Mouse (Mus musculus): Measurements from ENCODE around the gene Ewsr1. TPM values are rescaled to one million over a fixed set of nuclear protein-coding genes. Genes with fewer than 3 reads are reported as not detected.
A peak's percentile ranks its signal among the peaks of the same experiment; 100 is the strongest.
"Not testable (repeated sequence)": the region's sequence is repeated elsewhere in the genome, so short reads cannot be mapped to it uniquely, and the experiment has no call there.

Ewsr1 gene
- polyA plus RNA-seq, 1 experiment from 2014 or later: 670 TPM

DNA sequence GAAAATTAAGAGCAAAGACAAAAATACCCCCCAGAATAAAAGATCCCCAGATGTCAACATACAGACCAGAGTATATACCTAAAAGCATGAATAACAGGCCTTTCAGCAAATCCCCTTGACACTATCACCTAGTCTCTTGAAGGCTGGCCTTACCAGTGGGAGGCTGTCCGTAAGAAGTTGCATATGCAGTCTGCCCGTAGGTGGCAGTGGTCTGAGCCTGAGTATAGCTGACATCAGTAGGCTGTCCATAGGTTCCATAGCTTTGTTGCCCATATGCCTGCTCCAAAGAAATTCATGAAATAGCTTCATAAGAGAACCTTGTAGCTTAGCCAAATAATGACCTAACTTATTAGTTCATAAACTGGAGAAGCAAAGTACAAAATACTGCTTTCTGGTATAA is 7.4 kb downstream of the Ewsr1 start:
- Histone ChIP-seq H3K27ac (no peak overlapping the region), H3K4me1 (replicated peaks) (peaks cover 13% of the 10 kb centered on the region), H3K36me3 (peaks cover 54% of the 10 kb centered on the region), H3K27me3 (no peaks in the 10 kb centered on the region), H3K9me3 (no peaks in the 10 kb centered on the region), H3K9ac (no peak overlapping the region), H3K4me2 (no peak overlapping the region), H3K4me3 (no peak overlapping the region)
- ATAC-seq (ENCODE audit: low FRiP score): no peak
- 38% methylated on average over 2 of the region's 2 CpGs for WGBS

DNA sequence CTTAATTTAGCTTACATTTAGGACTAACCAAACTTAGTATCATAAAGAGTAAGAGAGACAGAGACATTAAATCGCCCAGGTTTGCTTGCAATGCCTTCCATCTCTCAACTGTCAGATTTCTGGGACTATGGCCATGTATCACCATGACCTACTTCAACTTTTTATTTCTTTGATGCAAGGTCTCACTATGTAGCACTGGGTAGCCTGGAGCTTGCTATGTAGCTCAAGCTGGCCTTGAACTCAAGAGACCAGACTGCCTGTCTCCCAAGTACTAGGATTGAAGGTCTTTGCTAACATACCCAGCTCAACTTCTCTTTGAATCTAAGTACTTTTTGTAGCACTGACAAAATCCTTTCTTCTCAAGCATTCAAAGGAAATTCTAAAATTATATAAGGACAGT is 9.9 kb downstream of the Ewsr1 start:
- no peaks in the 10 kb centered on the region for H3K4me1 ChIP-seq (replicated peaks)
- ATAC-seq (ENCODE audit: low FRiP score): no peak
- H3K9ac ChIP-seq: no peak overlapping the region
- H3K27me3 ChIP-seq: no peaks in the 10 kb centered on the region
- no peak overlapping the region for H3K4me3 ChIP-seq
- H3K4me2 ChIP-seq: no peak overlapping the region
- no peak overlapping the region for H3K27ac ChIP-seq
- 100% methylated on average over 1 of the region's 1 CpGs for WGBS
- no peaks in the 10 kb centered on the region for H3K9me3 ChIP-seq
- H3K36me3 ChIP-seq: peaks cover 79% of the 10 kb centered on the region

DNA sequence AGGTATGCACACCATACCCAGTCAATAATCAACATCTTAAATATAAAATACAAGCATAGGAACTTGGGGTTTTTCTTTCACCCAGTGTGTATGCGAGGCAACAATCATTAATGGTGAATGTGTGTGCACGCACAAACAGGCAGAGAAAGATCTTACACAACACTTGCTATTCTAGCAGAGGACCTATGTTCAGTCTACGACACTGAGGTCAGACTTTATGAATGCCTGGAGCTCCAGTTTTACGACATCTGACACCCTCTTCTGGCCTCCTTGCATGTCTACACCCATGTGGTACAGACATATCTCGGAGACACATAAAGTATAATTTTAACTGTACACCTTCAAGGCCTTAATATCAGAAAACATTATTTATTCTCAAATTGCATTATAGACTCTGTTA is 22.2 kb downstream of the Ewsr1 start:
- H3K4me3 ChIP-seq; H3K4me2 ChIP-seq; ATAC-seq (ENCODE audit: low FRiP score); H3K4me1 ChIP-seq (replicated peaks); H3K27ac ChIP-seq; H3K27me3 ChIP-seq; H3K9ac ChIP-seq; H3K9me3 ChIP-seq: not testable (repeated sequence)
- WGBS: 87% methylated on average over 4 of the region's 5 CpGs
- peaks cover 80% of the 10 kb centered on the region for H3K36me3 ChIP-seq

DNA sequence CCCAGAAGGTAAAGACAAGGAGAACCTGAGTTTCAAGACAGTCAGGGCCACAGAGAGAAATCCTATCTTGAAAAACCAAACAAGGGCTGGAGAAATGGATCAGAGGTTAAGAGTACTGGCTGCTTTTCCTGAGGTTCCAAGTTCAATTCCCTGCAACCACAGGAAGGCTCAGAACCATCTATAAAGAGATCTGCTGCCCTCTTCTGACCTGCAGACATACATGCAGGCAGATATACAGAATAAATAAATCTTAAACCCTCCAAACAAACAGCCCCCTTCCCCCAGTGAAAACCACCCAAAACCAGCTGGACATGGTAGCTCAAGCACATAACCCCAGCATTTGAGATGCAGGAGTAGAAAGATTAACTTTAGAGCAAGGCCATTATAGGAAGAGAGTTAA is 23.3 kb downstream of the Ewsr1 start:
- no peaks in the 10 kb centered on the region for H3K27me3 ChIP-seq
- no peak for ATAC-seq (ENCODE audit: low FRiP score)
- peaks cover 84% of the 10 kb centered on the region for H3K36me3 ChIP-seq
- H3K4me2 ChIP-seq: no peak overlapping the region
- H3K9me3 ChIP-seq: no peaks in the 10 kb centered on the region
- H3K4me1 ChIP-seq (replicated peaks): no peaks in the 10 kb centered on the region
- H3K27ac ChIP-seq: no peak overlapping the region
- no peak overlapping the region for H3K4me3 ChIP-seq
- H3K9ac ChIP-seq: no peak overlapping the region

DNA sequence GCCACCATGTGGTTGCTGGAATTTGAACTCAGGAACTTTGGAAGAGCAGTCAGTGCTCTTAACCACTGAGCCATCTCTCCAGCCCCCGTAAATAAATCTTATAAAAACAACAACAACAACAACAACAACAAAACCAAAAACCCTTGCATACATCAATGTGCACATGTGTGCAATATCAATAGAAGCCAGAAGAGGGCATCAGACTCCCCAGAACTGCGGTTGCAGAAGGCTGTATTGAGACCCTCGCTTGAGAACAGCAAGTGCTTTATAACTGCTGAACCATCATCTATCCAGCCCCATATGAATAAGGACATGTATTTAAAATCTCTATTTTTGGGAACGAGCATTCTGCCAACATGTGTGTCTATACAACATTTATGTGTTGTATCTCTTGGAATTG is 24.2 kb downstream of the Ewsr1 start:
- no peak for ATAC-seq (ENCODE audit: low FRiP score)
- peaks cover 85% of the 10 kb centered on the region for H3K36me3 ChIP-seq
- 74% methylated on average over 4 of the region's 4 CpGs for WGBS

DNA sequence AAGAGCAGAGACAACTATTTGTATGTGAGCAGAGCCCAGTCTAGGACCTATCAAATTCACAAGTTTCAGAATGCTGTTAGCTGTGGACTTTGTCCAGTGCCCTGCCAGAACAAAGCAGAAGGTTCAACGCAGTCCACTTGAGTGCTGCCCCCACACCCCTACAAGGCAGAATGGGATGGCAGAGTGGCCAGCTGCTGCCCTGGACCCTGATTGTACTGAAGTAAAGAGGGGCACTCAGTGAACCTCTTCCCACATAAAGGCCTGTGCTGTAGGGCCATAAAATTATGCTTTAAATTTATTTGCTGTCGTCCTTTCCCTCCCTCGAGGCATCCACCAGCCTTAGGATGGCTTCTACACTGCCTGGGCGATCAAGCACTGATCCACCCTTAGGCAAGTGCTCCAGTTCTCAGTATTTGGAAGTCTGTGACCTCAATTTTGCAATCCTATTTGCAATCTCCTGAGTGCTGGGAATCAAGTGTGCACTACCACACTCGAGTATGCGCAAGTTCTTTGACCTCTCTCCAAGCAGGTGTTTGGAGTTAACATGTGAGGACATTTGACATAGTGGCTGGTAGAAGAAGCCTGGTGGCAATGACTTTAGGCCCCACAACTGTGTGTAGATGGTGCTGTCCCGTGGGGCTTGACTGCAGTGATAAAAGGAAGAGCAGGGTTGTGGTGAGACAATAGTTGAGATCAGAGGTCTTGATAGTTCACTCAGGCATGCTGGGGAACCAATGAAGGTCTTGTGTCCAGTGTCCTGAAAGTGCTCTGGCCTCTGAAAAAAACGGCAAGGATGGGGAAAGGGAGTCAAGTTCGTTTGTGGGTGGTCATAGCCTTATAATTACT is 30.7 kb downstream of the Ewsr1 start:
- Histone ChIP-seq H3K27ac (no peak overlapping the region), H3K9ac (no peak overlapping the region), H3K4me2 (no peak overlapping the region), H3K27me3 (peaks cover 16% of the 10 kb centered on the region), H3K36me3 (peaks cover 56% of the 10 kb centered on the region), H3K9me3 (no peaks in the 10 kb centered on the region), H3K4me1 (replicated peaks) (peaks cover 16% of the 10 kb centered on the region), H3K4me3 (no peak overlapping the region)
- no peak for ATAC-seq (ENCODE audit: low FRiP score)
- WGBS: 80% methylated on average over 9 of the region's 9 CpGs

More for the DNA sequence above, 24.2 kb downstream of the Ewsr1 start:
- Histone ChIP-seq H3K4me2 (no peak overlapping the region), H3K9me3 (no peaks in the 10 kb centered on the region), H3K27ac (no peak overlapping the region), H3K9ac (no peak overlapping the region), H3K27me3 (no peaks in the 10 kb centered on the region), H3K4me1 (replicated peaks) (no peaks in the 10 kb centered on the region), H3K4me3 (no peak overlapping the region)

DNA sequence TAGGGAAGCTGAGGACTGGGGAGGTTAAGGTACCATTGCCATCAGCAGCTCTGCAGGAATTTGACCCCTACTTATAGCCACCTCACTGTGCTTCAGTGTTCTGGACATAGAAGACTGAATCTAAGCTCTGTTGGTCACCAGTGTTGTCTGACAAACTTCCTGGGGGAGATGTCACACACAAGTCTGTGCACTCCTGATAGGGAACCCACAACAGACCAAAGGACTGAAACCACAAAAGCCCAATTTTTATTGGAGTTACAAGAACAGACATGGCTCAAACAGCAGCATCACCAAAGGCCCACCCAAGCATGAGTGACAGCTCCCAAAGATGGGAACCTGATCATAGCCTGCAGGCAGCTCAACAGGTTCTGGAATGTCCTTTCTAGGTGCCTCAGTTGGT is 32.0 kb downstream of the Ewsr1 start:
- H3K27ac ChIP-seq: no peak overlapping the region
- peaks cover 29% of the 10 kb centered on the region for H3K27me3 ChIP-seq
- peaks cover 28% of the 10 kb centered on the region for H3K4me1 ChIP-seq (replicated peaks)
- no peak for ATAC-seq (ENCODE audit: low FRiP score)
- H3K9ac ChIP-seq: no peak overlapping the region
- H3K36me3 ChIP-seq: peaks cover 43% of the 10 kb centered on the region
- H3K9me3 ChIP-seq: no peaks in the 10 kb centered on the region
- H3K4me2 ChIP-seq: no peak overlapping the region
- H3K4me3 ChIP-seq: no peak overlapping the region

DNA sequence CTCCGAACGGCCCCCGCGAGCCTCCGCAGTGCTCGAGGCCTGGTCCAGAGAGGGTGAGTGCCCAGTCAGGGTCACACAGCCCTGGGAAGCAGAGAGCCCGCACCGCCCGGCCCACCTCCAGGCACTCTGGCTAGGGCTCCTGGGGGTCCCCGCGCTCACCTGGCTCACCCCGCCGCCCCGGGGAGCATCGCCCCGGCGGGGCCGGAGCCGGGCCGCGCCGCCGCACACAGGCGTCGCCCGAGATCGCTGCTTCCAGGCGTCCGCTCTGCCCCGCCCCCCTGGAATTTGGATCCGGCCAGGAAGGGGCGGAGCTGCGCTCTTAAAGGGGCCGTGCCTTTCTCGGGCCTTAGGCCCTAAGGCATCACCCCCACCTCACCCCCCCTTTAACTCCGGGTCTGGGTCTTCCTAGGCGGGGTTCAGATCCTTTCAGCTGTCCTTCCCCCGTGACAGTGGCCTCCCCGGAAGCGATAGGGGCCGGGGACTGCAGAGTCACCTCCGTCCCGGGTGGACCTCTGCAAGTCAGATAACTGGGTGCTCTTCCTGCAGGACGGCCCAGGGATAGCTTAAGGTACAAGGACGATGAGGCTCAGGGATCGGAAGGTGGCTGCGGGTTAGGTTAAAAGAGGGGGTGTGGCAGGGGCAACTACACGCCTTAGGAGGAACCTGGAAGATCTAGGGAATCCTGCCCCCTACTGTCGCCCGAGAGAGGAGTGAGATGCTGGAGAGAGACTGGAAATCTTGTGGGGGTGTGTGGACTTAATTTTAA is 33.8 kb downstream of the Ewsr1 start, which contains the start of gene Gas2l1:
Gas2l1 (minus strand) TSS at position 272 of the 766 bp plus-strand sequence.
- Histone ChIP-seq H3K4me2 (peak within 1 kb of the TSS; percentile 91), H3K27ac (peak within 1 kb of the TSS; percentile 61; the same call in 1 of the 2 replicates), H3K9me3 (no peaks in the 10 kb centered on the region), H3K27me3 (peaks cover 47% of the 10 kb centered on the region), H3K4me1 (replicated peaks) (peaks cover 42% of the 10 kb centered on the region), H3K4me3 (peak within 1 kb of the TSS; percentile 72), H3K36me3 (peaks cover 32% of the 10 kb centered on the region), H3K9ac (peak within 1 kb of the TSS; percentile 87)
- 0% methylated on average over 50 of the region's 50 CpGs for WGBS
- peak; percentile 86 for ATAC-seq (ENCODE audit: low FRiP score)

DNA sequence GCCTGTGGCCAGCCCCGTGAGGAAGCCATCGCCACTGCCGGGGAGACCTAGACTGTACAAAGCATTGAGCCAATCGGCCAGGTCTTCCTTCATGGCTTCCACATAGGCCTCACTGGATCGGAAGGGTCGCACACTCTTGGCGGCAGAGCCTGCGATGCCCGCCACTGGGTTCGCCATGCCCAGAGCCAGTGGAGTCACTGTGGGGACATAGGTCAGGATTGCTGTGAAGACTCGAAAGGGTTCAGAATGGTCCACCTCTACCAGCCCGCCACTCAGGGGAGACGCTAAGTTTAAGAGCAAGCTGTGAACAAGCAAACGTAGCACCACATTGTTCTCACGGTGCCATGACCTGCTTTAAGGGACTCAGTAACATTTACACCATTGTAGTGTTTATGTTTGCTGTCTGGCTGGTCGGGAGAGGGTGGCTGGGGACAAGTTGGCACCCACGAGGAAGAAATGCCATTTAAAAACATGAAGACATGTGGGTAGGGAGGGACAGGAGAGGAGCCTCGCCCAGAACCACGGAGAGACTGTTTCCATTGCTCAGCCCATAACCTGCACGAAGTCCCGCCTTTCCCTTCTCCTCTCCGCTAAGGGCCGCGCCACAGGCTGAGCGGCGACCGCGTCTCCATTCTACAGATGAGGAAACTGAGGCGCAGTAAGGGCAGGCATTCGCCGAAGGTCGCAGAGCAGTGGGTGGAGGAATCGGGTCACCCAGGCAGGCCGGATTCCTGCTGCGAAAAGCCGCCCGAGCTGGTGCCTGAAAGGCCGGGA is 34.6 kb downstream of the Ewsr1 start:
- Histone ChIP-seq H3K4me3 (peak overlapping the region; percentile 72), H3K27me3 (peaks cover 54% of the 10 kb centered on the region), H3K4me1 (replicated peaks) (peaks cover 46% of the 10 kb centered on the region), H3K27ac (0 out of 2 replicates have a peak overlapping the region, but pooled peaks have one; percentile 23), H3K9me3 (no peaks in the 10 kb centered on the region), H3K4me2 (peak overlapping the region; percentile 91), H3K36me3 (peaks cover 26% of the 10 kb centered on the region), H3K9ac (peak overlapping the region; percentile 87)
- ATAC-seq (ENCODE audit: low FRiP score): peak; percentile 1; the same call in 1 of the 2 replicates
- WGBS: 14% methylated on average over 36 of the region's 38 CpGs

DNA sequence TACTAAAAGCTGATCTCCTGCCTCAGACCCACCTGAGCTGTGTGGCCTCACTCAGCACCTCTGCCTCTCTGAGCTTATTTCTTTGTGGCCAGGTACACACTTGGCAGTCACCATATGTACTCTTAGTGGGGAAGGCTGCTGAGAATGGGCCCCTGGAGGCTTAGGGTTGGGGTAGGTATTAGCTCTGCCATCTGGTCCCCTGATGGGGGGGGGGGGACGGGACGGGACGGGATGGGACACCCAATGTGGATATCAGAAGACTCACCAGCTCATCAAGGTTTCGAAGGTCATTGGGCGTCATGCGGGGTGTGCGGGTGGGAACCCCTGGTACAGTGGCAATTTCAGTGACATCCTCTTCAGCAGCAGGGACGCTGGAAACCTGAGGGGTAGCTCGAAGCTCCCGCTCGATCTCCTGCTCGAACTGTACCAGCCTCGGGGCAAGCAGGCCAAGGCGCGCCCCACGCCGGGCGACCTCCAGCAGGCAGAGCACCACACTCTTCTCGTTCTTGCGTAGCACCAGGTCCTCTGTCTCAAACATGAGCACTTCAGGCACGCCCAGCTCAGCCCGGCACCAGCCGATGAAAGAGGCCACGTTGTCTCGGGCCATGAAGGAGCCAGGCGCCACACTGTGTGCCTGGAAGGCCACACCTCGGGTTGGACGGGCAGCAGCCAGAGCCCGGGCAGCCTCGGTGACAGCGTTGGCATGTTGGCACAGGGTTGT is 35.3 kb downstream of the Ewsr1 start:
- peak overlapping the region; percentile 87 for H3K9ac ChIP-seq
- 55% methylated on average over 31 of the region's 31 CpGs for WGBS
- H3K9me3 ChIP-seq: no peaks in the 10 kb centered on the region
- peak overlapping the region; percentile 91 for H3K4me2 ChIP-seq
- H3K4me1 ChIP-seq (replicated peaks): peaks cover 47% of the 10 kb centered on the region
- H3K27me3 ChIP-seq: peaks cover 62% of the 10 kb centered on the region
- ATAC-seq (ENCODE audit: low FRiP score): no peak
- H3K4me3 ChIP-seq: peak overlapping the region; percentile 72
- H3K27ac ChIP-seq: no peak overlapping the region
- H3K36me3 ChIP-seq: peaks cover 19% of the 10 kb centered on the region

DNA sequence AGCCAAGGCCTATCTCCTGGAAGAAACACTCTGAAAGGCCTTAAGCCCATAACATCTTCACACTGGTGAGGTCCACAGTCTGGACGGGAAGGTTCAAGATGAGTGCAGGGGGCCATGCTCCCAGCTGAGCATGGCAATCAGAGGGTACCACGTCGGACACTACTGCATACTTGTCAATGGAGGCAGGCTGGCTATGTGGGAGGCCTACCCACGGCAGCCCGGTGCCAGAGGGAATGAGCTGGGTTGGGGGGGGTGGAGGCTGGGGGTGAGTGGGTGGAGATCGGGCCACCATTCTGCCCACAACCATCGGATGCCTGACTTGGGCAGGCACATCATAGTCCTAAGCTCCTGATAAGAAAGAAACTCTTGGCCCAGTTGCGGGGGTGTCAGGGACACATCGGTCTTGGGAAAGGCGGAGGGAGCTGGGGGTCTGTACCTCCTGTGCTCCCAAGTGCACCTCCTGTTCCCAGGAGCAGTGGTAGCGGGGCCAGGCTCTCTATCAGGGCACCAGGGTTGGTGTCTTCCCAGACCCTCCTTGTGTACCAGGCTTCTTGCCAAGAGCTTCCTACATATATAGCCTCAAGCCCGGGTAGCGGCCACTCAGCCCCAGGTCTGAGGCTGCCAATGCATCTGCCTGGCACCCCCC is 36.1 kb downstream of the Ewsr1 start:
- Histone ChIP-seq H3K4me3 (peak overlapping the region; percentile 72; the same call in 1 of the 2 replicates), H3K27me3 (peaks cover 68% of the 10 kb centered on the region), H3K9ac (peak overlapping the region; percentile 43; the same call in 1 of the 2 replicates), H3K9me3 (no peaks in the 10 kb centered on the region), H3K4me1 (replicated peaks) (peaks cover 52% of the 10 kb centered on the region), H3K36me3 (peaks cover 12% of the 10 kb centered on the region), H3K27ac (no peak overlapping the region), H3K4me2 (peak overlapping the region; percentile 91)
- ATAC-seq (ENCODE audit: low FRiP score): no peak
- WGBS: 60% methylated on average over 13 of the region's 13 CpGs

All from hindbrain, embryonic 13.5 days (tissue).